Mouse (Mus musculus) B cell, adult 62 days (primary cell): ENCODE results near the gene Krt32. TPM values are rescaled to one million over a fixed set of nuclear protein-coding genes. Genes with fewer than 3 reads are reported as not detected.

ENCODE experiments used
- total RNA-seq: library from RNA; stranded (reverse); gene quantifications from 4 replicates; pipeline ENCODE4 v1.2.4, GENCODE M21; 2023

Krt32 gene
- total RNA-seq: not detected in 4 replicates

GRCm38 (mm10) chr11:100087861-100088260 is at the start of gene Krt32:
Gene Krt32 (minus strand): TSS chr11:100088226.

GRCm38 (mm10) chr11:100135731-100136130 is 47.7 kb upstream of the Krt32 start, which contains the start of gene Krt15:
Gene Krt15 (minus strand): TSS chr11:100135928.

GRCm38 (mm10) chr11:100121466-100121865 is 33.4 kb upstream of the Krt32 start, which contains the start of gene Krt13:
Gene Krt13 (minus strand): TSS chr11:100121566.

GRCm38 (mm10) chr11:100105576-100106122 is 17.6 kb upstream of the Krt32 start, which contains the start of gene Krt36:
Gene Krt36 (minus strand): TSS chr11:100105626.

GRCm38 (mm10) chr11:100096141-100096540 is 8.1 kb upstream of the Krt32 start, which contains the start of gene Krt35:
Gene Krt35 (minus strand): TSS chr11:100096241.

GRCm38 (mm10) chr11:100050451-100050850 is 37.6 kb downstream of the Krt32 start, which contains the start of gene Krt31:
Gene Krt31 (minus strand): TSS chr11:100050551.

GRCm38 (mm10) chr11:100041454-100041853 is 46.6 kb downstream of the Krt32 start, which contains the start of gene Krt34:
Gene Krt34 (minus strand): TSS chr11:100041554.

Other genes starting within 250 kb of the Krt32 start
- gene Krtap4-16, start 236.6 kb downstream of the Krt32 start, total RNA-seq: not detected in 4 replicates
- not detected in 4 replicates for gene Gm11568, start 230.3 kb downstream of the Krt32 start, total RNA-seq
- not detected in 4 replicates for gene Gm11559, start 223.8 kb downstream of the Krt32 start, total RNA-seq
- gene Krtap9-1, start 214.8 kb downstream of the Krt32 start, total RNA-seq: not detected in 4 replicates
- not detected in 4 replicates for gene Gm11567, start 209.0 kb downstream of the Krt32 start, total RNA-seq
- not detected in 4 replicates for gene Krtap31-1, start 180.3 kb downstream of the Krt32 start, total RNA-seq
- not detected in 4 replicates for gene Gm11565, start 173.5 kb downstream of the Krt32 start, total RNA-seq
- not detected in 4 replicates for gene Krtap31-2, start 151.9 kb downstream of the Krt32 start, total RNA-seq
- not detected in 4 replicates for gene Krtap9-5, start 139.8 kb downstream of the Krt32 start, total RNA-seq
- gene Krtap29-1, start 109.2 kb downstream of the Krt32 start, total RNA-seq: not detected in 4 replicates
- not detected in 4 replicates for gene Krtap16-1, start 101.6 kb downstream of the Krt32 start, total RNA-seq
- not detected in 4 replicates for gene Krtap17-1, start 94.2 kb downstream of the Krt32 start, total RNA-seq
- not detected in 4 replicates for gene Krt33a, start 72.0 kb downstream of the Krt32 start, total RNA-seq
- not detected in 4 replicates for gene Krt33b, start 58.4 kb downstream of the Krt32 start, total RNA-seq
- gene Krt34, start 46.7 kb downstream of the Krt32 start, total RNA-seq: not detected in 4 replicates
- gene Krt31, start 37.7 kb downstream of the Krt32 start, total RNA-seq: not detected in 4 replicates
- gene Krt35, start 8.0 kb upstream of the Krt32 start, total RNA-seq: not detected in 4 replicates
- not detected in 4 replicates for gene Krt36, start 17.4 kb upstream of the Krt32 start, total RNA-seq
- not detected in 4 replicates for gene Krt13, start 33.3 kb upstream of the Krt32 start, total RNA-seq
- gene Krt15, start 47.7 kb upstream of the Krt32 start, total RNA-seq: not detected in 4 replicates
- 0.47 TPM in 1 of 4 replicates, not detected in the others for gene Krt19, start 60.4 kb upstream of the Krt32 start, total RNA-seq
- not detected in 4 replicates for gene Krt9, start 105.0 kb upstream of the Krt32 start, total RNA-seq
- gene Krt14, start 119.3 kb upstream of the Krt32 start, total RNA-seq: not detected in 4 replicates
- gene Krt16, start 160.7 kb upstream of the Krt32 start, total RNA-seq: not detected in 4 replicates
- gene Krt17, start 172.8 kb upstream of the Krt32 start, total RNA-seq: not detected in 4 replicates
- not detected in 4 replicates for gene Krt42, start 181.6 kb upstream of the Krt32 start, total RNA-seq
- gene Eif1, start 231.7 kb upstream of the Krt32 start, total RNA-seq: 2,416 to 2,657 TPM (median 2,512 TPM) in 4 replicates
- not detected in 4 replicates for gene Gast, start 246.2 kb upstream of the Krt32 start, total RNA-seq